Mouse (Mus musculus) C2C12 (cell line): ENCODE results near the gene Gorasp1.

Source experiments
- CTCF ChIP-seq: IDR thresholded peaks from one replicate; pipeline ENCODE4 v1.5.1; 2011; ENCODE audit not compliant: control insufficient read depth, insufficient read depth, insufficient read length
- MYOG ChIP-seq: IDR thresholded peaks from one replicate; pipeline ENCODE4 v1.6.1; 2011; ENCODE audit not compliant: control insufficient read depth, insufficient read length; ENCODE audit errors: extremely low read depth

DNA sequence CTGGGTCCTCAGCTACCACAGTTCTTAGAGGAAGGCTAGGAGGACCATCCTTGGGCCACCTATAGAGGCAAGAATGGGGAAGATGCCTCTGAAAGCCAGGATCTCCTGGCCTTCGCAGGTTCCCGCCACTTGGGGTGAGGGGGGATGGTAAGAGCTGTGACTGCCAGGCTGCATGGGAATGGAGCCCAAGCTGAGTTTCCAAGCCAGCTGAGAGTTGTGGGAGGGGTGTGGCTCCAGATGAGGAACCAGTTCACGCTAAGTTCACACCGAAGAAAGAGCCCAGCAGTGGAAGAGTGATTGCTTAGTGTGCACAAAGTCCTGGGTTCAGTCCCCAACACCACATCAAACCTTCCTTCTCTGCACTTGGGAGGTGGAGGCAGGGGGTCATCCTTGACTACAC lies 24.9 kb upstream of the Gorasp1 start:
- no peak for TF ChIP-seq CTCF
- TF ChIP-seq MYOG: no peak
